Comparison of ENCODE assay signal across 7 mouse cellular contexts in the genomic region with DNA sequence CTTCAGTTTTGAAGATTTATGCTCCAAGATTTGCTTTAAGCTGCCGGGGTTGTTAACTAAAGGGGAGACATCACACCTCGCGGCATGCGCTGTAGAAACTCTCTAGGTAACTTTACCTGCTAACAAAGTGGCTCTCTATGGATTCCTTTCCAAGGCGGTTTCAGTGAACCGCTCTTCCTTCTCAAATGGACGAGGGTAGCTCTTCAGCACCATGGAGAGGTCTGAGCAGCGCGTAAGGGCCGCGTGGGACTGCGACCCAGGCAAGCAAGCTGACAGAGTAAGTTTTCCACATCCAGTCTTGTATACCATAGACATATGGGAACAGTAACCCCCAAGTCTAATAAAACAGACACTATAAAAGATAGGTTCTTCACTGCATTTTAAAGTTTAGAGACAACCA. TPM values are rescaled to one million over a fixed set of nuclear protein-coding genes. Genes with fewer than 3 reads are reported as not detected.
DNase-seq lines count a peak whose midpoint lies in the region; ATAC-seq and TF ChIP-seq lines count a peak whose summit lies in the region.

A gene (plus strand): TSS at position 72 of the 400 bp plus-strand sequence.

- H3K4me1 ChIP-seq in intestine, embryonic 15.5 days (replicated peaks): no peaks in the 10 kb centered on the region
- no peaks in the 10 kb centered on the region for H3K4me1 ChIP-seq in limb, embryonic 14.5 days (ENCODE audit: control insufficient read depth, insufficient read depth, low read length)
- H3K4me1 ChIP-seq in neural tube, embryonic 12.5 days: no peaks in the 10 kb centered on the region

- WGBS in intestine, embryonic 15.5 days: 23% methylated on average over 12 of the region's 12 CpGs
- WGBS in limb, embryonic 14.5 days: 26% methylated on average over 12 of the region's 12 CpGs
- 43% methylated on average over 12 of the region's 12 CpGs for WGBS in neural tube, embryonic 12.5 days

- DNase-seq in Patski (ENCODE audit: low read depth, low spot score): no peak
- DNase-seq in adrenal gland, postnatal 4 days (ENCODE audit: low spot score in 2 of 2): peak in 1 of 2 experiments; percentile 26
- DNase-seq in gastrocnemius, postnatal 14 days: peak; percentile 31
- peak; percentile 63 for DNase-seq in limb, embryonic 14.5 days (ENCODE audit: low spot score)
- no peak for DNase-seq in spleen, postnatal 4 days (ENCODE audit: low spot score in 2 of 2)

- no peak for TF ChIP-seq POLR2A in limb, embryonic 14.5 days (IDR thresholded peaks at IDR 0.05; ENCODE audit: borderline replicate concordance, extremely low read depth, insufficient read depth, insufficient read length)

- no peaks in the 10 kb centered on the region for H3K36me3 ChIP-seq in intestine, embryonic 15.5 days
- no peaks in the 10 kb centered on the region for H3K36me3 ChIP-seq in limb, embryonic 14.5 days (ENCODE audit: control insufficient read depth, insufficient read depth, low read length)
- H3K36me3 ChIP-seq in neural tube, embryonic 12.5 days: no peaks in the 10 kb centered on the region

- no peak for TF ChIP-seq CTCF in Patski (IDR thresholded peaks at IDR 0.05)

- no peak for ATAC-seq in Patski
- ATAC-seq in intestine, embryonic 15.5 days: no peak
- no peak for ATAC-seq in limb, embryonic 14.5 days (ENCODE audit: low FRiP score, low read depth)
- ATAC-seq in neural tube, embryonic 12.5 days (ENCODE audit: low FRiP score, low read depth): no peak

- H3K4me3 ChIP-seq in intestine, embryonic 15.5 days (replicated peaks): no peak within 1 kb of the TSS
- H3K4me3 ChIP-seq in limb, embryonic 14.5 days (replicated peaks; ENCODE audit: low read length): no peak within 1 kb of the TSS
- no peak within 1 kb of the TSS for H3K4me3 ChIP-seq in neural tube, embryonic 12.5 days

- in situ Hi-C loops in Patski (cut with MboI; ENCODE audit: low pct_unique_long_range_greater_than_20kb): loop anchor here (5.0 to 25.0 kb wide), 2 partner anchors 403 to 873 kb away; no protein-coding TSS in a partner anchor

- intact Hi-C loops in gastrocnemius, postnatal 14 days (cut with DNase I; ENCODE audit: low total_unique reads): no loop called here

- H3K27ac ChIP-seq in intestine, embryonic 15.5 days: no peak within 1 kb of the TSS
- H3K27ac ChIP-seq in limb, embryonic 14.5 days (replicated peaks; ENCODE audit: low read depth, low read length): no peak within 1 kb of the TSS
- H3K27ac ChIP-seq in neural tube, embryonic 12.5 days: no peak within 1 kb of the TSS

- no peak within 1 kb of the TSS for H3K9ac ChIP-seq in intestine, embryonic 15.5 days
- H3K9ac ChIP-seq in limb, embryonic 14.5 days (ENCODE audit: low read depth, low read length, severe bottlenecking): no peak within 1 kb of the TSS
- H3K9ac ChIP-seq in neural tube, embryonic 12.5 days: no peak within 1 kb of the TSS

- POLR2A ChIA-PET in Patski (lab: Charles Lee): no interaction called here

- CTCF ChIA-PET in Patski (lab: Charles Lee): interaction anchor here (0.9 to 2.1 kb wide), 3 partner anchors 8 to 19 kb away, joined by 3 to 8 read pairs (median 6); no protein-coding TSS in a partner anchor

- H3K9me3 ChIP-seq in intestine, embryonic 15.5 days: no peaks in the 10 kb centered on the region
- no peaks in the 10 kb centered on the region for H3K9me3 ChIP-seq in limb, embryonic 14.5 days (ENCODE audit: control insufficient read depth, low read length)
- H3K9me3 ChIP-seq in neural tube, embryonic 12.5 days: no peaks in the 10 kb centered on the region

- no peak within 1 kb of the TSS for H3K4me2 ChIP-seq in intestine, embryonic 15.5 days (replicated peaks)
- no peak within 1 kb of the TSS for H3K4me2 ChIP-seq in limb, embryonic 14.5 days (replicated peaks; ENCODE audit: low read depth, low read length, severe bottlenecking)
- H3K4me2 ChIP-seq in neural tube, embryonic 12.5 days (replicated peaks): no peak within 1 kb of the TSS

- H3K27me3 ChIP-seq in Patski: peaks cover 63% of the 10 kb centered on the region
- no peaks in the 10 kb centered on the region for H3K27me3 ChIP-seq in intestine, embryonic 15.5 days (replicated peaks)
- no peaks in the 10 kb centered on the region for H3K27me3 ChIP-seq in limb, embryonic 14.5 days (ENCODE audit: control insufficient read depth, insufficient read depth, low read length)
- H3K27me3 ChIP-seq in neural tube, embryonic 12.5 days (replicated peaks): no peaks in the 10 kb centered on the region

RNA-seq across cellular contexts. Expression of the gene that starts here (rescaled TPM):
- 61.6 TPM for polyA plus RNA-seq in Patski (2021)
- total RNA-seq in adrenal gland, postnatal 4 days (2021): 10 to 100 TPM; 27.5 to 31.2 TPM
- total RNA-seq in gastrocnemius, postnatal 14 days (2021): 10 to 100 TPM; 75.2 to 90.8 TPM
- polyA plus RNA-seq in intestine, embryonic 15.5 days (2015; fragmentation: Nextera tagmentation; extraction: Ambion mirVana): 42.4 and 53.6 TPM in 2 replicates
- 8.9 and 12.1 TPM in 2 replicates for polyA plus RNA-seq in limb, embryonic 14.5 days (2012; rRNA removed)
- 17.4 and 18.9 TPM in 2 replicates for polyA plus RNA-seq in limb, embryonic 14.5 days (2014; fragmentation: Nextera tagmentation; extraction: Ambion mirVana)
- polyA plus RNA-seq in neural tube, embryonic 12.5 days (2016; fragmentation: Nextera tagmentation; extraction: Ambion mirVana): 112 and 113 TPM in 2 replicates

Comparison
In these comparisons a context has a peak if more than half of its experiments do, and no peak if none do; other contexts are left out.
1. DNase-seq: peak in gastrocnemius, postnatal 14 days (single experiment) and limb, embryonic 14.5 days (single experiment); none in Patski (single experiment) and spleen, postnatal 4 days (0 of 2).